Mouse (Mus musculus): ENCODE data around the gene Spn.

Spn gene

GRCm38 (mm10) chr7:127142214-127142613 is 4.6 kb upstream of the Spn start:
- CTCF ChIA-PET: no interaction called here

GRCm38 (mm10) chr7:127140623-127141404 is 3.2 kb upstream of the Spn start:
- CTCF ChIA-PET: interaction anchor here (0.8 kb wide), 1 partner anchor 36 kb away, joined by 3 read pairs; no protein-coding TSS in a partner anchor

GRCm38 (mm10) chr7:127139562-127139961 is 1.9 kb upstream of the Spn start:
- CTCF ChIA-PET: no interaction called here

- CTCF ChIA-PET: no interaction called here
Observed at GRCm38 (mm10) chr7:127139100-127139499, 1.5 kb upstream of the Spn start.

GRCm38 (mm10) chr7:127136181-127137071 is 1.2 kb downstream of the Spn start:
- CTCF ChIA-PET: interaction anchor here (0.7 kb wide), 1 partner anchor 324 kb away, joined by 3 read pairs; no protein-coding TSS in a partner anchor

GRCm38 (mm10) chr7:127134821-127135447 is 2.7 kb downstream of the Spn start:
- CTCF ChIA-PET: interaction anchor here (0.6 kb wide), 1 partner anchor 126 kb away, joined by 9 read pairs; no protein-coding TSS in a partner anchor

GRCm38 (mm10) chr7:127133125-127133524 is 4.5 kb downstream of the Spn start:
- CTCF ChIA-PET: interaction anchor here (0.6 kb wide), 1 partner anchor 77 kb away, joined by 17 read pairs; no protein-coding TSS in a partner anchor

GRCm38 (mm10) chr7:127129638-127130037 is 8.0 kb downstream of the Spn start:
- CTCF ChIA-PET: interaction anchor here (1.0 kb wide), 1 partner anchor 10 kb away, joined by 3 read pairs; no protein-coding TSS in a partner anchor

GRCm38 (mm10) chr7:127121911-127122270 is 15.7 kb downstream of the Spn start, which contains the start of gene Qprt:
Qprt (minus strand) TSS chr7:127122226.
- CTCF ChIA-PET: no interaction called here

GRCm38 (mm10) chr7:127121061-127121910 is 16.3 kb downstream of the Spn start:
- CTCF ChIA-PET: no interaction called here

- CTCF ChIA-PET: interaction anchor here (0.7 kb wide), 1 partner anchor 11 kb away, joined by 3 read pairs; no protein-coding TSS in a partner anchor
Observed at GRCm38 (mm10) chr7:127118671-127119445, 18.8 kb downstream of the Spn start.

- CTCF ChIA-PET: no interaction called here
Observed at GRCm38 (mm10) chr7:127117948-127118347, 19.7 kb downstream of the Spn start.

GRCm38 (mm10) chr7:127116331-127116935 is 21.2 kb downstream of the Spn start:
- CTCF ChIA-PET: no interaction called here

GRCm38 (mm10) chr7:127114920-127115319 is 22.7 kb downstream of the Spn start:
- CTCF ChIA-PET: interaction anchor here (0.7 to 0.8 kb wide), 2 partner anchors 391 to 1289 kb away, joined by 3 to 7 read pairs; no protein-coding TSS in a partner anchor

GRCm38 (mm10) chr7:127113614-127114259 is 23.9 kb downstream of the Spn start:
- CTCF ChIA-PET: interaction anchor here (0.6 to 0.7 kb wide), 4 partner anchors 9 to 86 kb away, joined by 4 to 9 read pairs (median 6); no protein-coding TSS in a partner anchor

GRCm38 (mm10) chr7:127112921-127113597 is 24.6 kb downstream of the Spn start:
- CTCF ChIA-PET: interaction anchor here (0.6 to 0.7 kb wide), 3 partner anchors 61 to 149 kb away, joined by 5 to 8 read pairs (median 5); no protein-coding TSS in a partner anchor

- CTCF ChIA-PET: interaction anchor here (0.6 to 0.7 kb wide), 3 partner anchors 148 to 408 kb away, joined by 4 to 5 read pairs (median 4); no protein-coding TSS in a partner anchor
Observed at GRCm38 (mm10) chr7:127112251-127112841, 25.3 kb downstream of the Spn start.

- CTCF ChIA-PET: interaction anchor here (0.6 to 0.7 kb wide), 3 partner anchors 84 to 382 kb away, joined by 3 to 7 read pairs (median 4); no protein-coding TSS in a partner anchor
Observed at GRCm38 (mm10) chr7:127111461-127111860, 26.2 kb downstream of the Spn start.
